Mouse (Mus musculus): Measurements from ENCODE around the gene Shisal1. TPM values are rescaled to one million over a fixed set of nuclear protein-coding genes. Genes with fewer than 3 reads are reported as not detected.

Gene Shisal1
- total and polyA plus RNA-seq, 3 experiments: not detected

DNA sequence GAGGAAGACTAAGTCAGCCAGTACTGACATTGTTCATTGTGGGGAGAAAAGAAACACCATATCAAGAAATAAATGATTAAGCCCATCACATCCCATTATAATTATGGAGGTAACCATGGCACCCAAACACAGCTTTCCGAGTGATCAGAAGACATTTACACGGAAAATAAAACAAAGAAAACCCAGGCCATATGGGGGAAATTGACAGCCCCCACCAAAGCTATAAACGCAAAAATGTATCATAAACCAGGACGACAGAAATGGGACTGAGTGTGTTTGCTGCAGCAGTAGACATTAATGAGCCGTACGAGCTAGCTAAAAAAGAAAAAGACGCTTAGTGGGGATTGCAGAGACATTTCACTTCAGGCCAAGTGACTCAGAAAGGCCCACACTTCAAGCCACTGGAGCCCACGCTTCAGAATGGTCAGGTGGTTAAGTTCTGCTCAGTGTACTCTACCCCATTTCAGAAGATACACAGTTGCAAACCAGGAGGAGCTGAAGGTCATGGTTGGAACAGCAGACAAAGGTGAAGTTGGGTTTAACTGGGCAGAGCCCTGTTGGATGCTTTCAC, 60.8 kb downstream of the Shisal1 start:
- Histone ChIP-seq H3K4me3 (ENCODE audit: control insufficient read depth in 1 of 2, insufficient read depth in 1 of 2, low read depth in 2 of 2, low read length in 2 of 2) (no peak overlapping the region), H3K9ac (ENCODE audit: control insufficient read depth, low read depth, low read length, poor library complexity, severe bottlenecking) (no peak overlapping the region), H3K4me1 (ENCODE audit: control insufficient read depth in 1 of 2, insufficient read depth in 2 of 2, low read length in 2 of 2) (no peaks in the 10 kb centered on the region), H3K9me3 (replicated peaks; ENCODE audit: insufficient read depth, low read length) (no peaks in the 10 kb centered on the region), H3K79me2 (ENCODE audit: control insufficient read depth, insufficient read depth, low read length, poor library complexity) (no peaks in the 10 kb centered on the region), H3K27ac (ENCODE audit: control insufficient read depth, low read depth, low read length) (no peak overlapping the region), H3K36me3 (ENCODE audit: control insufficient read depth in 1 of 2, insufficient read depth in 2 of 2, low read length in 2 of 2) (no peaks in the 10 kb centered on the region), H3K27me3 (ENCODE audit: control insufficient read depth in 1 of 2, insufficient read depth in 2 of 2, low read length in 2 of 2) (no peaks in the 10 kb centered on the region)
- DNase-seq (ENCODE audit: low read depth, low spot score): no peak
- no peak for TF ChIP-seq MAZ (IDR thresholded peaks at IDR 0.05; ENCODE audit: low read depth, low read length)
- no peak for TF ChIP-seq HCFC1 (IDR thresholded peaks at IDR 0.05; ENCODE audit: low read depth, low read length)
- TF ChIP-seq RAD21 (IDR thresholded peaks at IDR 0.05; ENCODE audit: low read depth, low read length): no peak
- TF ChIP-seq CTCF (IDR thresholded peaks at IDR 0.05 in 2 of 3, conservative IDR thresholded peaks at IDR 0.05 in 1 of 3; ENCODE audit: control insufficient read depth in 1 of 3, insufficient read depth in 1 of 3, low read depth in 2 of 3, low read length in 3 of 3, poor library complexity in 1 of 3, severe bottlenecking in 1 of 3): no peak
- no peak for TF ChIP-seq GATA1 (IDR thresholded peaks at IDR 0.05; ENCODE audit: low read depth, low read length)
- TF ChIP-seq SIN3A (IDR thresholded peaks at IDR 0.05; ENCODE audit: low read length): no peak
- TF ChIP-seq BHLHE40 (IDR thresholded peaks at IDR 0.05; ENCODE audit: borderline replicate concordance, low read depth, low read length): no peak
- no peak for TF ChIP-seq ELF1 (IDR thresholded peaks at IDR 0.05; ENCODE audit: low read depth, low read length)
- TF ChIP-seq RCOR1 (IDR thresholded peaks at IDR 0.05; ENCODE audit: low read depth, low read length): no peak
- TF ChIP-seq POLR2AphosphoS5 (IDR thresholded peaks at IDR 0.05; ENCODE audit: borderline replicate concordance, low read depth, low read length): no peak
- no peak for TF ChIP-seq NRF1 (IDR thresholded peaks at IDR 0.05; ENCODE audit: insufficient read depth, low read depth, low read length, poor library complexity, severe bottlenecking)
- no peak for TF ChIP-seq TAL1 (IDR thresholded peaks at IDR 0.05; ENCODE audit: low read length)
- no peak for TF ChIP-seq USF2 (IDR thresholded peaks at IDR 0.05; ENCODE audit: borderline replicate concordance in 1 of 2, insufficient read depth in 1 of 2, low read depth in 1 of 2, low read length in 2 of 2)
- no peak for TF ChIP-seq EP300 (IDR thresholded peaks at IDR 0.05; ENCODE audit: low read depth in 1 of 2, low read length in 2 of 2)
- TF ChIP-seq NELFE (IDR thresholded peaks at IDR 0.05; ENCODE audit: low read depth, low read length): no peak
- TF ChIP-seq ZKSCAN1 (IDR thresholded peaks at IDR 0.05; ENCODE audit: low read depth, low read length): no peak
- TF ChIP-seq TBP (IDR thresholded peaks at IDR 0.05; ENCODE audit: low read depth, low read length): no peak

- no peaks in the 10 kb centered on the region for H3K4me1 ChIP-seq (ENCODE audit: control insufficient read depth in 1 of 2, insufficient read depth in 2 of 2, low read length in 2 of 2)
- H3K27me3 ChIP-seq (ENCODE audit: control insufficient read depth in 1 of 2, insufficient read depth in 2 of 2, low read length in 2 of 2): no peaks in the 10 kb centered on the region
- no peak for DNase-seq (ENCODE audit: low read depth, low spot score)
- no peaks in the 10 kb centered on the region for H3K36me3 ChIP-seq (ENCODE audit: control insufficient read depth in 1 of 2, insufficient read depth in 2 of 2, low read length in 2 of 2)
- no peaks in the 10 kb centered on the region for H3K9me3 ChIP-seq (replicated peaks; ENCODE audit: insufficient read depth, low read length)
- no peak overlapping the region for H3K4me3 ChIP-seq (ENCODE audit: control insufficient read depth in 1 of 2, insufficient read depth in 1 of 2, low read depth in 2 of 2, low read length in 2 of 2)
- H3K79me2 ChIP-seq (ENCODE audit: control insufficient read depth, insufficient read depth, low read length, poor library complexity): no peaks in the 10 kb centered on the region
- TF ChIP-seq E2F4 (IDR thresholded peaks at IDR 0.05; ENCODE audit: borderline replicate concordance, low read depth, low read length) (no peak), ELF1 (IDR thresholded peaks at IDR 0.05; ENCODE audit: low read depth, low read length) (no peak), POLR2AphosphoS2 (IDR thresholded peaks at IDR 0.05; ENCODE audit: low read length) (no peak)
- no peak overlapping the region for H3K9ac ChIP-seq (ENCODE audit: control insufficient read depth, low read depth, low read length, poor library complexity, severe bottlenecking)
- no peak overlapping the region for H3K27ac ChIP-seq (ENCODE audit: control insufficient read depth, low read depth, low read length)
These were observed 62.8 kb downstream of the Shisal1 start for GRCm38 (mm10) chr15:84384066-84384465.
